Mouse (Mus musculus): ENCODE data around the gene Alk. TPM values are rescaled to one million over a fixed set of nuclear protein-coding genes. Genes with fewer than 3 reads are reported as not detected.

The Alk gene
- polyA plus RNA-seq, 1 experiment from 2014 or later, result 0.43 TPM

- no peak overlapping the region for H3K4me3 ChIP-seq
- H3K27me3 ChIP-seq (replicated peaks), result no peaks in the 10 kb centered on the region
- no peaks in the 10 kb centered on the region for H3K9me3 ChIP-seq (replicated peaks)
- H3K27ac ChIP-seq (ENCODE audit: poor library complexity, severe bottlenecking), result no peak overlapping the region
- H3K4me1 ChIP-seq (replicated peaks), result no peaks in the 10 kb centered on the region
- WGBS, result 81% methylated on average over 1 of the region's 1 CpGs
- ATAC-seq (ENCODE audit: insufficient number of reproducible peaks, low FRiP score), result no peak
- H3K36me3 ChIP-seq, result no peaks in the 10 kb centered on the region
- H3K9ac ChIP-seq, result no peak overlapping the region
- H3K4me2 ChIP-seq, result no peak overlapping the region
Observed at GRCm38 (mm10) chr17:72296349-72296748, 308.1 kb downstream of the Alk start.

GRCm38 (mm10) chr17:72293267-72293580, 311.2 kb downstream of the Alk start:
- 76% methylated on average over 3 of the region's 3 CpGs for WGBS
- Histone ChIP-seq H3K36me3 (no peaks in the 10 kb centered on the region), H3K27me3 (replicated peaks) (no peaks in the 10 kb centered on the region), H3K9ac (no peak overlapping the region), H3K4me1 (replicated peaks) (no peaks in the 10 kb centered on the region), H3K27ac (ENCODE audit: poor library complexity, severe bottlenecking) (no peak overlapping the region), H3K4me3 (no peak overlapping the region), H3K4me2 (no peak overlapping the region), H3K9me3 (replicated peaks) (no peaks in the 10 kb centered on the region)
- no peak for ATAC-seq (ENCODE audit: insufficient number of reproducible peaks, low FRiP score)

GRCm38 (mm10) chr17:72292444-72293266, 311.8 kb downstream of the Alk start:
- Histone ChIP-seq H3K4me3 (no peak overlapping the region), H3K27ac (ENCODE audit: poor library complexity, severe bottlenecking) (no peak overlapping the region), H3K9me3 (replicated peaks) (no peaks in the 10 kb centered on the region), H3K4me2 (no peak overlapping the region), H3K9ac (no peak overlapping the region), H3K36me3 (no peaks in the 10 kb centered on the region), H3K4me1 (replicated peaks) (no peaks in the 10 kb centered on the region), H3K27me3 (replicated peaks) (no peaks in the 10 kb centered on the region)
- WGBS, result 74% methylated on average over 6 of the region's 6 CpGs
- ATAC-seq (ENCODE audit: insufficient number of reproducible peaks, low FRiP score), result no peak

DNA sequence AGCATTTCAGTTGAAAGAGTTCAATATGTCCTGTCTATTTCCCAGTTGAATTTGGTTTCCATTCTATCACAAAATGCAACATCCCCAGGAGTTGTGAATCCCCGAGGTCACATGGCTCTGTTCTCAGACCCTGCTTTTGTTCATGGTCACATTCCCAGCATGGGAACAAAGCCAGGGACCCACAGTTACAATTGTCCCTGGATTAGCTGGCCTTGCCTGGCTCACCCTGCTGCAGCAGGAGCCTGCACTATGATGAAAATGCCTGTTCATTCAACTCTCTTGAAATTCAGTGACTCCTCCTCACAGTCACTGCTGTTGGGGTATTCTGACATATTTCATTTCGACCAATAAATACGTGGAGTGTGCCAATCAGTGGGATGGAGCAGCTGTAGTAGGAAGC, 318.5 kb downstream of the Alk start:
- H3K9ac ChIP-seq, result no peak overlapping the region
- 60% methylated on average over 3 of the region's 3 CpGs for WGBS
- no peaks in the 10 kb centered on the region for H3K9me3 ChIP-seq (replicated peaks)
- H3K4me2 ChIP-seq, result no peak overlapping the region
- H3K36me3 ChIP-seq, result no peaks in the 10 kb centered on the region
- H3K27ac ChIP-seq (ENCODE audit: poor library complexity, severe bottlenecking), result no peak overlapping the region
- ATAC-seq (ENCODE audit: insufficient number of reproducible peaks, low FRiP score), result no peak
- no peaks in the 10 kb centered on the region for H3K4me1 ChIP-seq (replicated peaks)
- no peak overlapping the region for H3K4me3 ChIP-seq
- no peaks in the 10 kb centered on the region for H3K27me3 ChIP-seq (replicated peaks)

DNA sequence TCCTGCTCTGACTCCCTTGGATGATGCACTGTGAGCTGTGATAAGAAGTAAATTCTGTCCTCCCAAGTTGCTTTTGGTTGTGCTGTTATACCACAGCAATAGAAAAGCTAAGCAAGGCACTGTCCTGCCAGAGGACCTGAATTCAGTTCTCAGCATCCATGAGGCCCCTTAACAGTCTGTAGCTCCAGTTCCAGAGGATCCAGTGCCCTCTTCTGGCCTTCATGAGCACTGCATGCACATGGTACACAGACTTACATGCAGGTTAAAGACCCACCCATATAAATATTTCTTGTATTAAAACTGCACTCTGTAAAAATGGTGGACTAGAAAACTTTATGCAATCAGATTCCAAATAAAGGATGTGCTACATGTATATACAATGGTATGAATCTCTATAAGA, 326.1 kb downstream of the Alk start:
- Histone ChIP-seq H3K9me3 (replicated peaks) (peaks cover 9% of the 10 kb centered on the region), H3K27me3 (replicated peaks) (no peaks in the 10 kb centered on the region), H3K9ac (no peak overlapping the region), H3K27ac (ENCODE audit: poor library complexity, severe bottlenecking) (no peak overlapping the region), H3K4me2 (no peak overlapping the region), H3K4me3 (no peak overlapping the region), H3K4me1 (replicated peaks) (peaks cover 4% of the 10 kb centered on the region; the same call in 1 of the 2 replicates), H3K36me3 (no peaks in the 10 kb centered on the region)
- no peak for ATAC-seq (ENCODE audit: insufficient number of reproducible peaks, low FRiP score)

DNA sequence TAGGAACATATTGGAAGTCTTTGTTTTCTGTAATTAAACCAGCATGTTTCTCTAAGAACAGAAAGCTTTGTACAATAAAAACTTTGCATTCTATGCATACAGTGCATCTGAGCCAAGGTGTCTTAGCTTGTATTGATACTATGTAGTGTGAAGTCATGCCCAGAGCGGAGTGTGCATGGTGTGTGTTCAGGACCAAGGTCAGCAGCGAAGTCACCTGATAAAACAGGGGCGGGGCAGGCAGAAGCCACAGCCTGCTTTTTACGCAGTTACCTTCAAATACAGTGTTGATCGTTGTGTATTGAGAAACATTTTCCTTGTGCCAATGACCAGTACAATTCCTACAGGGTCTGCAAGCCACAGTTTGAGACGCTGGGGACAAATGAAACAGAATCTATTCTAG, 327.6 kb downstream of the Alk start:
- 67% methylated on average over 6 of the region's 6 CpGs for WGBS
- H3K27me3 ChIP-seq (replicated peaks), result no peaks in the 10 kb centered on the region
- no peak overlapping the region for H3K4me3 ChIP-seq
- H3K4me1 ChIP-seq (replicated peaks), result peaks cover 9% of the 10 kb centered on the region
- H3K9ac ChIP-seq, result no peak overlapping the region
- no peak overlapping the region for H3K4me2 ChIP-seq
- ATAC-seq (ENCODE audit: insufficient number of reproducible peaks, low FRiP score), result no peak
- peaks cover 9% of the 10 kb centered on the region for H3K9me3 ChIP-seq (replicated peaks)
- H3K27ac ChIP-seq (ENCODE audit: poor library complexity, severe bottlenecking), result no peak overlapping the region
- no peaks in the 10 kb centered on the region for H3K36me3 ChIP-seq

- H3K4me1 ChIP-seq (replicated peaks), result peaks cover 9% of the 10 kb centered on the region
- no peaks in the 10 kb centered on the region for H3K27me3 ChIP-seq (replicated peaks)
- WGBS, result 15% methylated on average over 8 of the region's 8 CpGs
- peaks cover 9% of the 10 kb centered on the region for H3K9me3 ChIP-seq (replicated peaks)
- H3K4me2 ChIP-seq, result peak overlapping the region; percentile 51
- no peak overlapping the region for H3K9ac ChIP-seq
- ATAC-seq (ENCODE audit: insufficient number of reproducible peaks, low FRiP score), result peak; percentile 87
- no peak overlapping the region for H3K4me3 ChIP-seq
- no peaks in the 10 kb centered on the region for H3K36me3 ChIP-seq
- H3K27ac ChIP-seq (ENCODE audit: poor library complexity, severe bottlenecking), result peak overlapping the region; percentile 51; the same call in 1 of the 2 replicates
Observed at GRCm38 (mm10) chr17:72275391-72275904, 329.0 kb downstream of the Alk start.

GRCm38 (mm10) chr17:72274205-72274604, 330.2 kb downstream of the Alk start:
- Histone ChIP-seq H3K4me2 (no peak overlapping the region), H3K9ac (no peak overlapping the region), H3K36me3 (no peaks in the 10 kb centered on the region), H3K4me1 (replicated peaks) (peaks cover 9% of the 10 kb centered on the region), H3K27me3 (replicated peaks) (no peaks in the 10 kb centered on the region), H3K4me3 (no peak overlapping the region), H3K9me3 (replicated peaks) (peaks cover 6% of the 10 kb centered on the region), H3K27ac (ENCODE audit: poor library complexity, severe bottlenecking) (no peak overlapping the region)
- no peak for ATAC-seq (ENCODE audit: insufficient number of reproducible peaks, low FRiP score)
- 79% methylated on average over 5 of the region's 5 CpGs for WGBS

DNA sequence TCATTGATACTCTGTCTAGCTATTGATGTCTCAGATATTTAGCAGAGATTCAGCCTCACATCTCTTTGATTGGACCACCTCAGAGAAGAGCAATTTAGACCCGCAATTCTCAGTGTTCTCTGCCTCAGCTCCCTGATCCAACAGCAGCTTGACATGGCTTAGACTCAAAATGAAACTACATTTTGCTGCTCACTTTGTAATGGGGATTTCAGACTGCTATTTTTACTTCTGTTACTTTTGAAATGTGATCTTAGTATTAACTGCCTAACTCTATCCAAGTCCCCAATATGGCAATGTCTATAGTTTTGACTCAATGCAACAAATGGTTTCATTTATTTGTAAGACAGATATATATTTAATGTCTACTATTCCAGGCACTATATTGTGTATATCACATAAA, 332.8 kb downstream of the Alk start:
- Histone ChIP-seq H3K27ac (ENCODE audit: poor library complexity, severe bottlenecking) (no peak overlapping the region), H3K36me3 (no peaks in the 10 kb centered on the region), H3K9me3 (replicated peaks) (no peaks in the 10 kb centered on the region), H3K4me2 (no peak overlapping the region), H3K4me3 (no peak overlapping the region), H3K4me1 (replicated peaks) (peaks cover 9% of the 10 kb centered on the region), H3K27me3 (replicated peaks) (no peaks in the 10 kb centered on the region), H3K9ac (no peak overlapping the region)
- no peak for ATAC-seq (ENCODE audit: insufficient number of reproducible peaks, low FRiP score)
- WGBS, result 80% methylated on average over 1 of the region's 1 CpGs

DNA sequence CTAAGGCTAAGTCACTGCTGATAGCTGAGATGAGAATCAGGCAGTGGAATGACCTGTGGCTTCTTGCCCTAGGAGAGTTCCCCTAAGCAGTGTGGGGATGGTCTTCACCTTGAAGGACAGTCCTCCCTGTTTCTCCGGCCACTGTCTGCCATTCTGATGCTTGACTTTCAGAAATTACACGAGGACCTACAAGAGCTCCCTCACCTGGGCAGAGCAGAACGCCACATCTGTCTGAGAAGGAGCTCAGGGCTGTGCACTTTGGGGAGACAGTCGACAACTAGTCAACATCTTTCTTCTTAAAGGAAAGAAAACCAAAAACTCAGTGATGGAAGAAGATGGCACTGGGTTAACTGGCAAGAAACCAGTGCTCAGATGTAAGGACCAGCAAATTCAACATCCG, 335.9 kb downstream of the Alk start:
- H3K27me3 ChIP-seq (replicated peaks), result no peaks in the 10 kb centered on the region
- no peak for ATAC-seq (ENCODE audit: insufficient number of reproducible peaks, low FRiP score)
- H3K27ac ChIP-seq (ENCODE audit: poor library complexity, severe bottlenecking), result no peak overlapping the region
- H3K4me2 ChIP-seq, result no peak overlapping the region
- H3K9ac ChIP-seq, result no peak overlapping the region
- WGBS, result 73% methylated on average over 5 of the region's 5 CpGs
- no peaks in the 10 kb centered on the region for H3K9me3 ChIP-seq (replicated peaks)
- no peak overlapping the region for H3K4me3 ChIP-seq
- H3K4me1 ChIP-seq (replicated peaks), result peaks cover 20% of the 10 kb centered on the region
- no peaks in the 10 kb centered on the region for H3K36me3 ChIP-seq

GRCm38 (mm10) chr17:72265171-72266022, 339.0 kb downstream of the Alk start:
- WGBS, result 80% methylated on average over 9 of the region's 9 CpGs
- Histone ChIP-seq H3K27me3 (replicated peaks) (no peaks in the 10 kb centered on the region), H3K27ac (ENCODE audit: poor library complexity, severe bottlenecking) (no peak overlapping the region), H3K36me3 (no peaks in the 10 kb centered on the region), H3K9ac (no peak overlapping the region), H3K4me3 (no peak overlapping the region), H3K9me3 (replicated peaks) (no peaks in the 10 kb centered on the region), H3K4me1 (replicated peaks) (peaks cover 15% of the 10 kb centered on the region), H3K4me2 (no peak overlapping the region)
- no peak for ATAC-seq (ENCODE audit: insufficient number of reproducible peaks, low FRiP score)
